Mouse (Mus musculus) bone marrow, adult 2 months (tissue): ENCODE measurements around the gene 4930512M02Rik.

Experiments used
- CTCF ChIP-seq: fragments of 200-500 bp; IDR thresholded peaks from 2 replicates; pipeline ENCODE4 v1.5.1; 2011; ENCODE audit warnings: low read length, control low read depth; ENCODE audit not compliant: control insufficient read depth, insufficient read depth
- POLR2A ChIP-seq: fragments of 200-500 bp; IDR thresholded peaks from 2 replicates; pipeline ENCODE4 v1.6.1; 2011; ENCODE audit warnings: low read depth, mild to moderate bottlenecking, control low read depth, low read length, borderline replicate concordance; ENCODE audit not compliant: control insufficient read depth

DNA sequence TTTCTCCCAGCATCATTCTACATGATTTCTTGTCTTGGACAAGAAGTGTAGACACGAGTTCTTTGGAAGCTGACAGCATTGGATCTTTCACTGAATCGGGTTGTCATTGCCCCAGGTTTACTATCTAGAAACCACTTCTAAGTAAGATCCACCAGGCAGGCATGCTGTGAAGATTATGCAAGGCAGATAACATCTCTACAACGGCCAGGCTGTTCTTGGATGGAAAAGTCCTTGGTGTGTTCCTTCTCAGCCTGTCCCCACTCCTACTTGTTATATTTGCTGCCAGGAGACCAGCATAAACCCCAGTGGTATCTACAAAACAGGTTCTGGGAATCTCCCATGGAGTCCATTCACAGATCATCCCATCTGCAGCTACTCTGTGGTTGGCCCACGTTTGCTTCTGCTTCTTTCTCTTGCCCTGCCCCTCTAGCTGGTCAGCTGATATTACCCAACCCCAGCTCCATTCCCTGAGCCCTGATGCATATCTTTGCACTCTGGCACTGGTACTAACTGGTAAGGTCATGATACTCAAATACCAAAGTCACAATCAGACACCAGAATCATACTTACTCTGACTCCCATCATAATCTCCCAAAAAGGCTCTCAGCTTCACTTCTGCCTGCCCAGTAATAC, 3.4 kb downstream of the 4930512M02Rik start:
- no peak for TF ChIP-seq CTCF
- no peak for TF ChIP-seq POLR2A
